Mouse (Mus musculus) hindlimb bud, embryonic 11.5 days (tissue): ENCODE results near the gene Ccdc155.

Experiments used
- DNase-seq: peaks from one replicate; pipeline ENCODE4 v3.0.0-alpha.2; 2012; ENCODE audit warnings: low read depth, low spot score; ENCODE audit errors: extremely low spot score

Ccdc155 gene

DNA sequence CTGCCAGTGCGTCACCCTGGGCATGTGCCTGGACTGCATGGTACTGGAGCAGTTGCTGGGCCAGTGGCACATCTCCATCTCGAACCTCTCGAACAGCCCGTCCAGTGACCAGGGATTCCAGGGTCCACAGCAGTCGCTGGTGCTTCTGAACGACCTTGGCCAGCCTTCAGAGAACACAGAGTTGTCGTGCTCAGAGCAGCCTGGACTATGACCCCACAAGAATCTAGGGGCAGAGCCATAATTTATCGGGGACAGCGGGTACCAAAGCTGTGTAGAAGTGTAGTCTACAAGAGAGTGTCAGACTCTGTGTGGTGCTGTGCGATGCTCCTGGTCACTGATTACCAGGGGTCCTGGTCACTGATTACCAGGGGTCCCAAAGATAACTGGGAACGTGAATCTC is 56.8 kb downstream of the Ccdc155 start:
- no peak for DNase-seq

DNA sequence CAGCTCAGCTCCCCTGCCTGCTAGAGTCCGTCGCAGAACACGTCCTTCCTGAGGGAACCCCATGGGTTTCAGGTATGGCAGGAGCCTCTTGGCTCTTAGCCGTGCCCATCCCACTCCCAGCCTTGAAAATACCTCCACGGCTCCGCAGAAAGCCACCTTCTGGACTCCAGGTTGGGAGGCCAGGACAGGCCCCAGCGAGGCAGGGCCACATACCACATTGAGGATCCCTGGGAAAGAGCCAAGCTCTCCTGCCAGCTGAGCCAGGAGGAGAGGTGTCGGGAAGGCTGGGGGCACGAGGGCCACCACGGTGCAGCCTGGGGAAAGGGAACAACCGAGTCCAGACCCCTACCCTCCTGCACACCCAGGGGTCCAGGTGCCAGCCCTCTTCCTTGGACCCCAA is 57.4 kb downstream of the Ccdc155 start:
- DNase-seq, result no peak

DNA sequence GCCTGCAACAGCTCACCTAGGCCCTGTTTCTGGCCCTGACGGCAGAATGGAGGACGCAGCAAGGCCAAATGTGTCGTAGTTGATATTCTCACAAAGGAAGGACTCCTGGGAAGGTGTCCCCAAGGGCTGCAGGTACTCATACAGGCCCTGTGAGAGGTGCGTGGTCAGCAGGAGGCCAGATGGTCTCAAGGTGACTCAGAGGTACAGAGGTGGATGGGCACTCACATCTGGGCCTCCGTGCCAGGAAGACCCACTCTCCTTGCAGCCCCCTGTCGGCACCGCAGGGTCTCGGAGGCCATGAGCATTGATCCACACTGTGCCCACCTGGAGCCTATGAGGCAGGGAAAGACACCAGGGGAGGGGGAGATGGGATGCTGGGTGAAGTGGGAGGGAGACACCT is 59.2 kb downstream of the Ccdc155 start:
- no peak for DNase-seq

DNA sequence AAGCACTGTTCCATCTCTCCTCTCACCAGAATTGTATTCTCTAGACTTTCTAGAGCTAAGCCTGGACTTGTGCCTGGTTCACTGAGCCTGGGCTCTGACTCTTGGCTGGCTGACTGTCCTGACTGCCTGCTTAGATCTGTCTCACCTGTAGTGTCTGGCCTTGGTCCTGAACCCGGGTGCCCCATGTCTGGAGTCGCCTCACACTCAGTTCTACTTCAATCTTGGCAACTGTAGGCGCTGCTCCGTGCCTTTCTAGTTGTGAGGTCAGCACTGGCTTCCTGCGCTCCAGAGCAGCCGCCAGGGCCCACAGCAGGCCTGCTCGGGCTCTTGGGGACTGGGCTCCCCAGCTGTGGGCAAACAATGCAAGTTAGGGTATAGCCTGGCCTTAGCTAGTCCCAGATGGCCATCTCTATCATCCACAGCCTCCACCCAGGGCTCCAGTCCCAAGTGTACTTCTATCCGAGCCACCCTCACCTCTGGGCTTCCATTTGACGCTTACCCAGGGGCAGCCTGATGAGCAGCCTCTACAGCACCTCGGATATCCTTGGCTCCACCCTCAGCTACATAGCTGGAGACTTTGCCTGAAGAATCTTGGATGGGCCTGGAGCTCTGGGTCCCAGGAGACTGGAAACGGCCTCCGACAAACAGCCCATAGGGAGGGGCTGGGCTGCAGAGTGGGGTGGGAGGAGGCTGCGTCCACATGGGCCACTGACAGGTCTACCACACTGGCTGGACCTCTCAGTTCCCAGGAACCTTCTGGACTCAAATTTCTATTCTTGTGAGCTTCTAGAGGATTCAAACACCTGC is 60.1 kb downstream of the Ccdc155 start:
- no peak for DNase-seq

GRCm38 (mm10) chr7:45141914-45142313 is 62.8 kb downstream of the Ccdc155 start:
- no peak for DNase-seq

DNA sequence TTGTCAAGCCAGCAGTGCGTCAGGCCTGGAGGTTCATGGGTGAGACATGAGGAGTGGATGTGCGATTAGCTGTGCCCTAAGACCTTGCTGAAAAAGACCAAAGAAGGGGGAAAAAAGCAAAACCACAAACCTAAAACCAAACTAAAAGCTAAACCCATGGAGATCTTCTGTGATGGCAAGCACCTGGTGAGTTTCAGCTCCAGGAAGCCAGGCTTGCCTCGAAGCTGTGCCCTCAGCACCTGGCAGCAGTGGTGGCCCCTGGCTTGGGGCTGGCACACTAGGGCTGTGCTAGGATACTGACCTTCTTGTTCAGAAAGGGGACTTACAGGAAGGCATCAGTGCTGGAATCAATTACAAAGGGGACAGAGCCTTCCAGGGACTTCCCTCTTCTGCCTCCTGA is 63.4 kb downstream of the Ccdc155 start:
- no peak for DNase-seq

GRCm38 (mm10) chr7:45139904-45140723 is 64.6 kb downstream of the Ccdc155 start:
- no peak for DNase-seq

GRCm38 (mm10) chr7:45138403-45138802 is 66.3 kb downstream of the Ccdc155 start:
- DNase-seq, result no peak

DNA sequence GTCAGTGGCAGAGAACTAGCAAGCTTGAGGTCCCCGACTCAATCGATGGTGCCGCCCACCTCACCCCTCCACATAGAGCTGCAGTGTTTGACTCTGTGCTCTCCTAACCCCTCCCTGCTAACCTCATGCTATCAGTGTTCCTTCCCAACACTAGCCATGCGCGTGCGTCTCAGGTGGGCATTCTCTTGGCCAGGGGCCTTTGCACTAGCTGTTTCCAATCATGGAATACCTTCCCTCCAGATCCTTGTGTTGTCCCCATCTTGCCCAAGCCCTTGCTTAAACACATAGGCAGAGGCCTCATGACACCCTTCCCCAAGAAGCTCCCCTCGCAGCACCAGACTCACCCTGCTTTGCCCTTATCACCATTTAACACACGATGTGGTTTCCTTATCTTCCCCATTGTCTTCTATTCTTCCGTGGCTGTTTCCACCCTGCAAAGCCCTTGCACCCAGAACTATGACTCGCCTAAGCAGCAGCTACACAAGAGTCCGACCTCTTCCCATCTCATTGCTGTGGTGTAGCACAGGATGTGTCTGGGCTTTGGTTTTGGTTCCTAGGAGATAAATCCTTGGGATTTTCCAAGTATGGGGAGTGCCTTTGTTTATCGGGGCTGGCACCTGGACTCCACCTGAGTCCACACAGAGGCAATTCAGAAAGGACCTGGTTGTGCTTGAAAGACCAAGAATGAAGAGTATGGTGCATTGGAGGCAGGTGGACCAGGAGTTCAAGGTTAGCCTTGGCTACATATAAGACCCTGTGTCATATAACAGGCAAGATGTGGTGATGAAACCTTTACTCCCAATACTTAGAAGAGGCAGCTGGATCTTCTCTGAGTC is 67.3 kb downstream of the Ccdc155 start:
- no peak for DNase-seq

- DNase-seq, result no peak
Measured at GRCm38 (mm10) chr7:45135993-45136567, 68.6 kb downstream of the Ccdc155 start, which contains the start of the genes Gm45713 and Flt3l. Gene Gm45713 (minus strand): TSS chr7:45136231. Gene Flt3l (minus strand): TSS chr7:45136432.

GRCm38 (mm10) chr7:45135370-45135769 is 69.3 kb downstream of the Ccdc155 start:
- no peak for DNase-seq

GRCm38 (mm10) chr7:45134544-45135026 is 70.1 kb downstream of the Ccdc155 start:
- no peak for DNase-seq
